Mouse (Mus musculus) midbrain, embryonic 10.5 days (tissue): Measurements from ENCODE around the gene Uimc1. TPM values are rescaled to one million over a fixed set of nuclear protein-coding genes. Genes with fewer than 3 reads are reported as not detected.

Source experiments
- DNase-seq: peaks from one replicate; pipeline ENCODE4 v3.0.0-alpha.2; 2017; ENCODE audit warnings: low spot score
- H3K27ac ChIP-seq: fragments of 300-500 bp; sonication (generic); replicated peaks from 2 replicates; pipeline ENCODE4 v1.5.1; 2016; ENCODE audit warnings: mild to moderate bottlenecking
- H3K27me3 ChIP-seq: fragments of 300-500 bp; sonication (generic); 2 replicates; pipeline ENCODE4 v1.6.1; 2016; ENCODE audit warnings: low read depth, mild to moderate bottlenecking; ENCODE audit not compliant: poor library complexity, severe bottlenecking
- H3K36me3 ChIP-seq: fragments of 300-500 bp; sonication (generic); 2 replicates; pipeline ENCODE4 v1.6.1; 2016; ENCODE audit warnings: mild to moderate bottlenecking, moderate library complexity
- H3K4me1 ChIP-seq: fragments of 300-500 bp; sonication (generic); 2 replicates; pipeline ENCODE4 v1.6.1; 2016
- H3K4me3 ChIP-seq: fragments of 300-500 bp; sonication (generic); 2 replicates; pipeline ENCODE4 v1.5.1; 2016; ENCODE audit warnings: mild to moderate bottlenecking, moderate library complexity
- H3K9me3 ChIP-seq: fragments of 300-500 bp; sonication (generic); replicated peaks from 2 replicates; pipeline ENCODE4 v1.6.1; 2016; ENCODE audit warnings: mild to moderate bottlenecking
- WGBS: fragments of 180-500 bp; shearing (Covaris S2); methylation state at CpG from one replicate; pipeline ENCODE4 v1.1.7; 2016; 5-methylcytosine and 5-hydroxymethylcytosine counted together
- polyA plus RNA-seq: library from polyadenylated mRNA; unstranded; fragments of >200 nt; fragmentation: Nextera tagmentation; extraction: Ambion mirVana; gene quantifications from 2 replicates; pipeline ENCODE4 v1.2.1, GENCODE M21; 2016

The Uimc1 gene
- polyA plus RNA-seq, 1 experiment from 2014 or later = 24.1 TPM

DNA sequence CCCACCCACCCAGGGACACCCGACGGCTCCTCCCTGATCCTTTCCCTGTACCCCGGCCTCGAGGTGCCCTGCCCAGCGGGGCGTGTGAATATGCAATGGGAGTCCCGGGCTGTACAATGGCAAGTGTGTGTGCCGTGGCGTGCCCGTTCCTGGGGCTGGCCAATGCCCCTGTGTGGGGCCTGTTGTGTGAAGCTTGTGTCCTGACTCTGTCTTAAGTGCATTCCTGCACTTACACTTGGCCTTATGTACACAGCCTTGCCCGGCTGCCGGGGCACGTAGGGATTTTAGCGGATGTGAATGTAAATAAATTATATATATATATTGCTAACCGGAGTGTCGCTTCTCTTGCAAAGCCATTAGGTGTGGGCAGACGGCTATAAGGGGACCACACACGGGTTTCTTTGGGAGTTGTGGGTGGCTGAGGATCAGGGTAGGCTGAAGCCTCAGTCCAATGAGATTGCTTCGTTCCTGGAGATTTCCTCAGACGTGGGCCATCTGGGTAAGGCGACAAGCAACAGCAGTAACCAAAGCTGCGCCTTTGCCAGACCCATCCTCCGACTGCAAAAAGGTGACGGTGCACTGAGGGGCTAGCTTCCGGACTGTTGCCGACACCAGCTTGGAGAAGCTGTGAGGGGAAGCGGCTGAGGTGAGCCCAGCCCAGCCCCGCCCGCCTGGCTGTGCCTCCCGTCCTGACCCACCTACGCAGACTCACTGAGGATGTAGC lies 94.2 kb downstream of the Uimc1 start:
- no peak for DNase-seq
- no peak overlapping the region for H3K4me3 ChIP-seq
- H3K9me3 ChIP-seq = no peaks in the 10 kb centered on the region
- 0 out of 2 replicates have a peak, but pooled peaks cover 4% of the 10 kb centered on the region for H3K36me3 ChIP-seq
- peak overlapping the region; percentile 55 for H3K27ac ChIP-seq
- WGBS = 77% methylated on average over 31 of the region's 31 CpGs
- peaks cover 75% of the 10 kb centered on the region for H3K4me1 ChIP-seq
- peaks cover 94% of the 10 kb centered on the region for H3K27me3 ChIP-seq

- no peaks in the 10 kb centered on the region for H3K9me3 ChIP-seq
- DNase-seq = no peak
- peaks cover 94% of the 10 kb centered on the region for H3K27me3 ChIP-seq
- WGBS = 75% methylated on average over 11 of the region's 11 CpGs
- H3K4me1 ChIP-seq = peaks cover 62% of the 10 kb centered on the region
- peak overlapping the region; percentile 34; the same call in 1 of the 2 replicates for H3K27ac ChIP-seq
- 0 out of 2 replicates have a peak, but pooled peaks cover 6% of the 10 kb centered on the region for H3K36me3 ChIP-seq
- no peak overlapping the region for H3K4me3 ChIP-seq
Observed at GRCm38 (mm10) chr13:55004646-55005045, 95.5 kb downstream of the Uimc1 start.

GRCm38 (mm10) chr13:55002090-55002489 lies 98.0 kb downstream of the Uimc1 start:
- H3K4me1 ChIP-seq = peaks cover 48% of the 10 kb centered on the region
- 88% methylated on average over 10 of the region's 10 CpGs for WGBS
- DNase-seq = no peak
- H3K27ac ChIP-seq = 0 out of 2 replicates have a peak overlapping the region, but pooled peaks have one; percentile 55
- H3K4me3 ChIP-seq = no peak overlapping the region
- H3K27me3 ChIP-seq = peaks cover 96% of the 10 kb centered on the region
- H3K9me3 ChIP-seq = no peaks in the 10 kb centered on the region
- H3K36me3 ChIP-seq = peaks cover 11% of the 10 kb centered on the region; the same call in 1 of the 2 replicates

DNA sequence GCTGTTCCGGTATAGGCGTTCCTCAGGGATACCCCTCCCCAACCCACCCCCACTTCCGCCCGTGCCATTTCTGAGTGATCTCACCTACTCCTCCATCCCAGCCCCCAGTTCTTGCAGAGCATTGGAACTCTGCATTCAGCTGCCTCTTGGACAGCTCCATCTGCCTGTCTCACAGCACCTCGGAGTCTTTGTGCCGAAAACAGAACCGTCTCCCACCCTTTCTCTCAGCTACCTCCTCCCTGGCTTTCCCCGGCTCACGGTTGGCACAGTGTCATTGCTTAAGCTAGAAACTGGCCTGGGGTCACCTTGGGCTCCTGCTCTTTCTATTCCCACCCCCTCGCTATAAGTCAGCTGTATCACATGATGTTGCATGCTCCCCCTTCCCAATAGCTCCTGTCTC lies 99.7 kb downstream of the Uimc1 start:
- 89% methylated on average over 10 of the region's 10 CpGs for WGBS
- Histone ChIP-seq H3K4me3 (no peak overlapping the region), H3K4me1 (peaks cover 47% of the 10 kb centered on the region), H3K27me3 (peaks cover 96% of the 10 kb centered on the region), H3K9me3 (no peaks in the 10 kb centered on the region), H3K27ac (no peak overlapping the region), H3K36me3 (peaks cover 15% of the 10 kb centered on the region)
- no peak for DNase-seq

- H3K27me3 ChIP-seq = peaks cover 86% of the 10 kb centered on the region
- H3K4me3 ChIP-seq = no peak overlapping the region
- H3K27ac ChIP-seq = peak overlapping the region; percentile 57; the same call in 1 of the 2 replicates
- H3K4me1 ChIP-seq = peaks cover 55% of the 10 kb centered on the region
- DNase-seq = no peak
- 84% methylated on average over 8 of the region's 8 CpGs for WGBS
- peaks cover 12% of the 10 kb centered on the region for H3K36me3 ChIP-seq
- H3K9me3 ChIP-seq = no peaks in the 10 kb centered on the region
Observed at GRCm38 (mm10) chr13:54997568-54997967, 102.5 kb downstream of the Uimc1 start.

DNA sequence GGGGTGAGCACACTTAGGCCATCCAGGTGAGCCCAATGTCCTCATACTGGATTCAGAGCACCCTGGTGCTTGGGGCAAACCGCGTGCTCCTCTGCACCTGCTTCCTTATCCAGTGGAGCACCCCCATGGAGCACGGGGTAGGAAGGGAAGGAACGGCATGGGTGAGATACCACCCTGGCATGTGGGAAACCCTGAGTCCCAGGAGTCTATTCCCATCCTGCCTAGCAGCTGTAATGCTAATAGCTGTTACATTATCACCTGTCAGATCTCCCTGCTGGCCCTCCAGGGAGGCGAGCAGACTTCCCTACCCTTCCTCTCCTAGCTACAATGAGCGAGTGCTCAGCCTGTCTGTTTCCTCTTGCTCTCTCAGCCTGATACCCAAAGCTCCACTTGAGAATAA lies 104.9 kb downstream of the Uimc1 start:
- H3K4me1 ChIP-seq = peaks cover 71% of the 10 kb centered on the region
- H3K9me3 ChIP-seq = no peaks in the 10 kb centered on the region
- peak overlapping the region; percentile 82 for H3K27ac ChIP-seq
- DNase-seq = no peak
- 62% methylated on average over 6 of the region's 6 CpGs for WGBS
- peaks cover 84% of the 10 kb centered on the region for H3K27me3 ChIP-seq
- 0 out of 2 replicates have a peak overlapping the region, but pooled peaks have one; percentile 2 for H3K4me3 ChIP-seq
- H3K36me3 ChIP-seq = peaks cover 11% of the 10 kb centered on the region

DNA sequence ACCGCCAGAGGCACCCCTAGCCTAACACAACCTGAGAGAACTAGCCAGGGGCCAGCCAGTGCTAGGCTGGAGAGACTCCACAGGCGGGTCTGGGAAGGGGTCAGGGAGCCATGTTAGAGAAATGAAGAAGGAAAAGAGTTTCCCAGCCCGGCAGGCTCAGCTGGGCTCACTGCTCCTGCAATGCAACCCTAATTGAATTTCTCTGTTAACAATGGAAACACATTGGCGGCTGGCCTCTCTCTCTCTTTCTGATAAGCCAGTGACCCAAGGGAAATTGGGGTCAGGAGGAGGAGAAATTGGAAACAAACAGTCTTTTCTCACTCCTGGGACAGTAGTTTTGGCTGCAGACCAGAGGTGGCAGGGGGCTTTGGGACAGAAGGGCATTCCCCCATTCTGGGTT lies 105.5 kb downstream of the Uimc1 start:
- 1% methylated on average over 4 of the region's 4 CpGs for WGBS
- H3K4me1 ChIP-seq = peaks cover 77% of the 10 kb centered on the region
- H3K27ac ChIP-seq = peak overlapping the region; percentile 82
- no peaks in the 10 kb centered on the region for H3K9me3 ChIP-seq
- H3K36me3 ChIP-seq = peaks cover 8% of the 10 kb centered on the region
- DNase-seq = peak; percentile 72
- peaks cover 84% of the 10 kb centered on the region for H3K27me3 ChIP-seq
- 0 out of 2 replicates have a peak overlapping the region, but pooled peaks have one; percentile 2 for H3K4me3 ChIP-seq

GRCm38 (mm10) chr13:54992215-54992614 lies 107.9 kb downstream of the Uimc1 start:
- Histone ChIP-seq H3K4me3 (no peak overlapping the region), H3K4me1 (peaks cover 89% of the 10 kb centered on the region)

DNA sequence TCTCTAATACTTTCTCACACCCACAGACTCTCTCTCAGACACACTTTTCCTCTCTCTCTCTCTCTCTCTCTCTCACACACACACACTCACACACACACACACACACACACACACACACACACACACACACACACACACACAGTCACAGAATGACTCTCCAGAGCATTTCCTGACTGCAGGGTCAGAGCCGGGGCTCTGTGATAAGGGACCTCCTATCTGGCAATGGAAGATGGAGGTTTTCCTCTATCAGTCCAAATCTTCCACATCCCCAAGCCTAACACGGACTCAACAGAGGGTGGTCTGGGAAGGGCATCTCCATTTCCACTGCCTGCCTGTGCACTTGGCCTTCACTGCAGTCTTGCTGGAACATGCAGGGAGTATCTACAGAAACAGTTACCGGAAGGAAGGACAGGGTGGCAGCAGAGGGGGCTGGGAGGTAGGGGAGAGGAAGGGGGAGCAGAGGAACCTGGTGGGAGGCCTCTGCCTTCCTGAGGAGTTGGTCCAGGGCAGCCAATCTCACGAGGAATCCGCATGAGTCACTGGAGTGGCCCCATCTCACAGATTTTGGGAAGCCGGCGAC lies 111.8 kb downstream of the Uimc1 start:
- Histone ChIP-seq H3K27ac (no peak overlapping the region; the same call in 1 of the 2 replicates), H3K27me3 (peaks cover 90% of the 10 kb centered on the region), H3K36me3 (no peaks in the 10 kb centered on the region), H3K4me3 (no peak overlapping the region), H3K9me3 (no peaks in the 10 kb centered on the region), H3K4me1 (peaks cover 59% of the 10 kb centered on the region)
- no peak for DNase-seq
- 60% methylated on average over 7 of the region's 7 CpGs for WGBS

More at GRCm38 (mm10) chr13:54992215-54992614, 107.9 kb downstream of the Uimc1 start:
- peak overlapping the region; percentile 69 for H3K27ac ChIP-seq
- H3K9me3 ChIP-seq = no peaks in the 10 kb centered on the region
- peaks cover 79% of the 10 kb centered on the region for H3K27me3 ChIP-seq
- peaks cover 4% of the 10 kb centered on the region; the same call in 1 of the 2 replicates for H3K36me3 ChIP-seq
- no peak for DNase-seq
- WGBS = 89% methylated on average over 7 of the region's 7 CpGs

- no peak overlapping the region for H3K4me3 ChIP-seq
- H3K9me3 ChIP-seq = no peaks in the 10 kb centered on the region
- WGBS = 83% methylated on average over 9 of the region's 9 CpGs
- peaks cover 89% of the 10 kb centered on the region for H3K27me3 ChIP-seq
- peaks cover 50% of the 10 kb centered on the region for H3K4me1 ChIP-seq
- H3K36me3 ChIP-seq = no peaks in the 10 kb centered on the region
- 0 out of 2 replicates have a peak overlapping the region, but pooled peaks have one; percentile 34 for H3K27ac ChIP-seq
- no peak for DNase-seq
Observed at GRCm38 (mm10) chr13:54987405-54987804, 112.7 kb downstream of the Uimc1 start.

DNA sequence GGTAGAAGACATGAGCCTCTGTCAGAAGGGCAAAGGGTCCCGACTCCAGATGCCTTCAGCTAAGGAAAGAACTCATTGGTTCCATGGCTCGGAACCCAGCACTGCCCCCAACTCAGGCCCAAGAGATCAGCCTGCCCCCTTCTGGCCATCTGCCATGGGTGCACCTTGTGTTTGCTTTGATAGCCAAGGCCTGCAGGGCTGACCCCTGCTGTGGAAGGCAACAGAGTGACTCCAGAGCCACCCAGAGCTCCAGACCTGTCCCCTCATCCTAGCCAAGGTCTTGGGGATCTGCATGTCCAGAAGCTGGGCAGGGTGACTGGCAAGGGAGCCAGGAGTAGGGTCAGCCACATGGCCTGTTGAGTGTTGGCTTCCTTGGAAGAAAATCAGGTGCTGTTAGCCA lies 116.5 kb downstream of the Uimc1 start:
- Histone ChIP-seq H3K27me3 (peaks cover 93% of the 10 kb centered on the region), H3K9me3 (no peaks in the 10 kb centered on the region), H3K27ac (no peak overlapping the region), H3K36me3 (no peaks in the 10 kb centered on the region), H3K4me1 (peaks cover 47% of the 10 kb centered on the region), H3K4me3 (no peak overlapping the region)
- no peak for DNase-seq
- 76% methylated on average over 2 of the region's 2 CpGs for WGBS

DNA sequence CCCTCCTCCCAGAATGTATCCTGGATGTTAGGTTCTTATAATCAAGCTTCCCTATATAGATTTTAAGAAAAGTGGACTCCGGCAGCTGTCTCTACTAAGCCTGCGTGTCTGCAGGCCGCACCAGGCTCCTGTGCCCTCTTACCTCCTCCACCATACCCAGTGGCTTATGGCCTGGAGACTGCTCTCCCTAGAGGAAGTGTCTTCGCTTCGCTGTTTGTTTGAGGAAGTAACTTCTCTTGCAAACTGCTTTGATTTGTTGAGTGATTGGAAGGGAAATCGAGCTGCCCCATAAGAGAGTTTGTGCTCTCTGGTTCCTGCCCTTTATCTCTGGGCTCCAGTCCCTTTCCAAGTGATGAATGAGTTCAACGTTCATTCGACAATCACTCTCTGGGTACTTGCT lies 117.1 kb downstream of the Uimc1 start:
- no peak overlapping the region for H3K4me3 ChIP-seq
- no peaks in the 10 kb centered on the region for H3K36me3 ChIP-seq
- H3K27me3 ChIP-seq = peaks cover 94% of the 10 kb centered on the region
- H3K9me3 ChIP-seq = no peaks in the 10 kb centered on the region
- DNase-seq = no peak
- H3K27ac ChIP-seq = no peak overlapping the region
- WGBS = 88% methylated on average over 8 of the region's 8 CpGs
- peaks cover 47% of the 10 kb centered on the region for H3K4me1 ChIP-seq

DNA sequence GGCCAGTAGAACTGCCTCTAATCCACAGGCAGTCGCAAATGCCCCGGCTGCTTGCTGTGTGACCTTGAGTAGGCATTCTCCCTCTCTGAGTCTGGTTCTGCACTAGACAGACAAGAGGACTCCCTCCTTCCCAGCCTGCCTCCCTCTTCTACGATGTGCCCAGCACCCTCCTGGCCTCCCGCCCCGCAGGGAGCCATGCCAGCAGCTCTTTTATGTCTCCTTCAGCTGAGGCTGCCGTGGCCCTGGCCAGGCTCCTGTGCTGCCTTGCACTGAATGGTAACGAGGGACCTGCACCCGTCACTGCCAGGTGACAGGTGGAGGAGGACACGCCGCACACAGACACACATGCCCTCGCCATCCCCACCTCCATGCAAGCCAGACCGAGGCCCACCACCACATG lies 119.1 kb downstream of the Uimc1 start:
- 0 out of 2 replicates have a peak overlapping the region, but pooled peaks have one; percentile 34 for H3K27ac ChIP-seq
- H3K4me1 ChIP-seq = peaks cover 49% of the 10 kb centered on the region
- no peaks in the 10 kb centered on the region for H3K9me3 ChIP-seq
- H3K36me3 ChIP-seq = no peaks in the 10 kb centered on the region
- H3K4me3 ChIP-seq = no peak overlapping the region
- WGBS = 78% methylated on average over 12 of the region's 12 CpGs
- peaks cover 92% of the 10 kb centered on the region for H3K27me3 ChIP-seq
- DNase-seq = no peak
